Mouse (Mus musculus): ENCODE data around the gene Cyb5r3.

Cyb5r3 gene

DNA sequence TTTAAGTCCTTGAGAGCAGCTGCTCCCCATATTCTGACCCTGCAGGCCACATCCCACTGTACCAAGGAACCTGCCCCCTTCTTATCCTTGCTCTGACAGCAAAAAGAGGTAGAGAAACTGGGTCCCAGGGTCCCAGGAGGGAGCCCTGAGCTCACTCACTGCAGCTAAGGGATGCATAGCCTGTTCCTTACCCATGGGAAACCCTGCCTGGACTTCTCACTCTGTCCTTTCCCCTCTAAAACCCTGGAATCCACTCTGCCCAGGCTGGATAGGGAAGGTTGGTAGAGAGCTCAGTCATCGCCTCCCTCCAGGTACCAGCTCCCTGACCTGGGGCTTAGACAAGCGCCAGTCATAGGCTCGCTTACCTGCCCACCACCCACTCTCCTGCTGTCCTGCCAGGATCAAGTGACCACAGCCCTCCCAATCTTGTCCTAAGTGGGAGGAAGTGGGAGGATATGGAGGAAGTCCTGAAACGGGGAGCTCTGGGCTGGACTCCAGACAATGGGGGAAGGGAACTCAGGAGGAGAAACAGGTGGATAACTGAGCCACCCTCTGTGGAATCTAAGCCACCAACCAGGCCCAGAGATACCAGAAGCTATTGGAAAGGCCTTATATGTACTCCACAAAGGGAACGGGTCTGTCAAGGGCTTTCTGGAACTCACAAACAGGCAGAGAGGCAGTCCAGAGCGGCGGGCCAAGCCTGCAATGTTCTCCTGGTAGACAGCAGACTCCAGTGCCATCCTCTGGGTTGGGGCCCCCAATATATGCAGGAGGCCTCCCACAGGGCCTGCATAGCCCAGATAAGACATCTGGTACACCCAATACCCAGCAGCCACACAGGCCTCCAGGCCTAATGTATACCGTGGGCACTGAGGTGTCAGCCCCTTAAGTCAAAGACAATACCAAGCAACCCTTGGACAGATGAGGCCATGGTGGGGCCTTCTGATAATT lies 2.3 kb downstream of the Cyb5r3 start:
- DNase-seq (ENCODE audit: extremely low read depth, low read depth, low spot score) = no peak

DNA sequence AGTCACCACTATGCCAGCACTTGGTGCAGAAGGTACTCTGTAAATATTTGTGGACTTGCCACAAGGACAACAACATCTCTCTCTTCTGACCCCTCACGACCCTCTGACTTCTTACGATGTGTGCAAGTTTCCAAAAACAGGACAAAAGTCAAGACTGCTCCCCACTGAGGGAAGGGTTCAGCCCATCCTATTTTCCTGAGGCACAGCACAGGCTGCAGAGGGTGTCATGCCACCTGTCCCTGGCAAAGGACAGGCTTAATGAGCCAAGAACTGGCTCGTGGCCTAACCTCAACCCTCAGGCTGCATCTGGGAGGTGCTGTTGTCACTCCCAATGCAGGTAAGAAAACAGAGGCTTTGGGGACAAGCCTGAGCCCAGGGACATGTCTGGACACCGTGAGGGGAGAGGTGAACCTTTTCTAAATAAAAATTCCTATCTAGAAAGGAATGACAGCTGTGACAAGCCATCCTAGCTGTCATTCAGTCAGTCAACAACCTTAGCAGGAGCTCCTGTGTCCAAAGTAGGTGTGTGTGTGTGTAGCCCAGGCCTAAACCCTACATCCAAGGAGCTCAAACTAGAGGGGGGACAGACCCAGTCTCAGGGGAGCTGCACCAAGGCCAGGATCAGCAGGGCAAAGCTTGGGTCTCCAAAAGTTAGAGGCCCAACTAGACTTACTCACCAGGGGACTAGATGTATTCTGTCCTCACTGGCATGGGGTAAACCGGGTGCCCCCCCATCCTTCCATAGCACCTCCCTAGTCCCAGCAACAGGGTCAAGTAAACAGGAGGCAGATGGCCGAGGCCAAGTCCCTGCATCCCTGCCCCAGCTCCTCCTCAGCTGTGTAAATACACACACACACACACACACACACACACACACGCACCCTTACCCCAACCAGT lies 3.3 kb downstream of the Cyb5r3 start:
- no peak for DNase-seq (ENCODE audit: extremely low read depth, low read depth, low spot score)

- no peak for DNase-seq (ENCODE audit: extremely low read depth, low read depth, low spot score)
These were observed 4.1 kb downstream of the Cyb5r3 start for GRCm38 (mm10) chr15:83168311-83168710.

- no peak for DNase-seq (ENCODE audit: extremely low read depth, low read depth, low spot score)
These were observed 4.8 kb downstream of the Cyb5r3 start for GRCm38 (mm10) chr15:83167550-83168065.

- no peak for DNase-seq (ENCODE audit: extremely low read depth, low read depth, low spot score)
These were observed 5.3 kb downstream of the Cyb5r3 start for GRCm38 (mm10) chr15:83167126-83167525.

- DNase-seq (ENCODE audit: extremely low read depth, low read depth, low spot score) = no peak
These were observed 5.8 kb downstream of the Cyb5r3 start for GRCm38 (mm10) chr15:83166642-83167041.

DNA sequence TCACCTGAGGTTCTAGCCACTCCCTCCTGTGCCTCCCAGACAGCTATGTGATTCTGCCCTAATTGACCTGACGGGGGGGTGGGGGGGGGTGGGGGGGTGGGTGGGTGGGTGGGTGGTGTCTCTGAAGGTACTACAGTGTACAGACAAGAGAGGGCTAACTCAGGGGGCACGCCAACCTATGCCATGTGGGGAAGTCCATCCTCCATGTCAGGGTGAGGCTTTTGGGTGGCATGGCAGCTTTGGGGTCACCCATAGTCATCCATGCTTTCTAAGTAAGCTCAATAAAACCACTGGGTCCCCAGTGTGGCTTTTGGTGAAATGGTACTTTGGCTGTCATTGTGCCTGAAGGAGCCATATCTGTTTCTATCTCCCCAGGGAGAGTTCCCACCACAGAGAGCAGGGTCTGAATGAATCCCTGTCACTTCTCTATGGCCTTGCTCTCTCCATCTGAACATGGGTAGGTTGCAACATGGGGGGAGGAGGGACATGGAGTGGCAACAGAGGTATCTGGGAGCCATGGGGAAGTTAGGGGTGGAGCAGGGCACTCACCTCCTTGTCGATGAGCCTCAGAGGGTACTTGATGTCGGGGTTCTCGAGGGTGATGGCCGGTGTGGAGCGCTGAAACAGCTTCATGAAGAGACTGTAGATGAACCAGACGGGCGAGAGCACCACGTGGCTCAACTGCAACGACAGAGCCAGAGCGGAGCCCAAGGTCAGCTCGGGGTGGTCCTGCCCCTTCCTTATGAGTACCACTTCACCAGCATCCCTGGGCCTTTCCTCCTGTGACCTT lies 6.7 kb downstream of the Cyb5r3 start:
- no peak for DNase-seq (ENCODE audit: extremely low read depth, low read depth, low spot score)

DNA sequence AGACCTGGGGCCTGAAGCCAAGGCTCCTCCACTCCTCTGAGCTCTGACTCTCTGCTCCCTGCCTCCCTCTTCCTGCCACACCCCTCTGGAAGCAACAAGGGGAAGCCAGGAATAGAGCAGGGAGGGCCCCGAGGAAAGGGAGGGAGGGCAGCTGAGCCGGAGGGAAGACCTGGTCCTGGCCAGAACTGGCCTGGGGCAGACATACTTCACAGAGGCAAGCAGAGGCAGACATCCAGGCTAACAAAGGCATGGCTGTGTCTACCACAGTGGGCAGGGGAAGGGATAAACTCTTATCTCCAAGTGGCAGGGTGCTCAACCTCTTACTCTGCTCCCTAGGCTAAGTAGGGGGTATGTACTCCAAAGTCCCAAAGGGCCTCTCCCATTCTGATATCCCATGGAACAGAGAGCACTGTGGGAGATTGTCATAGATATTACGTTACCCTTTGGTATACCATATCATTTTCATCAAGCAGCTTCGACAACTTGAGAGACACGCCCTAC lies 7.4 kb downstream of the Cyb5r3 start:
- DNase-seq (ENCODE audit: extremely low read depth, low read depth, low spot score) = no peak

DNA sequence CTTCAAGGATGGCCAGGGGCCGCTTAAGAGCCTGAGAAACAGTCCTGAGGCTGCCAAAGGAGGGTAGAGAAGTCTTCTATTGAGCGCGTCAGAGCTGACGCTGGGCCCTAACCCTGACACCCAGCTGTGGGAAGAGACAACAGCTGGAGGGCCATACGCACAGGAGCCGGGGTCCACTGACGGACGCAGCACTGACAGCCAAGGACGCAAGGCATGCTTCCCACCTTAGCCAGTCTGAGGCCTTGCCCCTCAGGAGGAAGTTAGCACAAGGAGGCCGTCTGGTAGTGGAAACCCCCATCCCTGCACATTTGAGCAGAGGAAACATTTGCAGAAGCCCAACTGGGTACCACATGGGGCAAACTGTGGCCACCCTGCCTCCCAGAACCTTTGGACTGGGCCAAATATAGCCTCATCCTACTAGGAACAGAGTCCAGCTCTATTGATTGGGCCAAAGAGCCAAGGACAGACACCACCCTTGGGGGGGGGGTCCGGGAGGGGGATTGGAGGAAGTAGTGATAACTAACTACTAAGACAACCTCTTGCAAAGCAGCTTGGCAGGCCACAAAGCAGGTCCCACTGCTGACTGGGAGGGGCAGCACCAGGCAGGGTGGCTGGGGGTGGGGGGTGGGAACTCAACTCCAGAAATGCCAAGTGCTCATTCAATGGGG lies 9.4 kb downstream of the Cyb5r3 start:
- DNase-seq (ENCODE audit: extremely low read depth, low read depth, low spot score) = no peak

- DNase-seq (ENCODE audit: extremely low read depth, low read depth, low spot score) = no peak
These were observed 10.4 kb downstream of the Cyb5r3 start for GRCm38 (mm10) chr15:83162001-83162400.

GRCm38 (mm10) chr15:83161062-83161748 lies 11.2 kb downstream of the Cyb5r3 start:
- no peak for DNase-seq (ENCODE audit: extremely low read depth, low read depth, low spot score)

GRCm38 (mm10) chr15:83160561-83160960 lies 11.8 kb downstream of the Cyb5r3 start:
- DNase-seq (ENCODE audit: extremely low read depth, low read depth, low spot score) = no peak

DNA sequence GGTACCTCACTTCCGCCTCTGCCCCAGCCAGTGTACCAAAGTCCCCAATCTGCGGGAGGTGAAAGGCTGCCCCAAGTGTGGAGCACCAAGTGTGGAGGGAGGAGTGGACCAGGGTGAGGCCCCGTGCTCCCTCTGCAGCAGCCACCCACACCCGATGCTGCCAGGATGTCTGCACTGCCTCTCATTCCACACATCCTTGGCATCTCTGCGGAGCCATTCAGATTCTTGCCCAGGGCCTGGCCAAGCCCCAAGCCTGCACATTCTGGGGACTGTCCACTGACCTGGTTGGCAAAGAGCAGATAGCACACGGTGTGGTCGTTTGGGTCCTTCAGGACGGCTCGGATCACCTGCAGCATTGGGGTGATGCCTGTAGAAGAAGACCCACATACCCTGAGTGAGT lies 12.6 kb downstream of the Cyb5r3 start:
- DNase-seq (ENCODE audit: extremely low read depth, low read depth, low spot score) = no peak

DNA sequence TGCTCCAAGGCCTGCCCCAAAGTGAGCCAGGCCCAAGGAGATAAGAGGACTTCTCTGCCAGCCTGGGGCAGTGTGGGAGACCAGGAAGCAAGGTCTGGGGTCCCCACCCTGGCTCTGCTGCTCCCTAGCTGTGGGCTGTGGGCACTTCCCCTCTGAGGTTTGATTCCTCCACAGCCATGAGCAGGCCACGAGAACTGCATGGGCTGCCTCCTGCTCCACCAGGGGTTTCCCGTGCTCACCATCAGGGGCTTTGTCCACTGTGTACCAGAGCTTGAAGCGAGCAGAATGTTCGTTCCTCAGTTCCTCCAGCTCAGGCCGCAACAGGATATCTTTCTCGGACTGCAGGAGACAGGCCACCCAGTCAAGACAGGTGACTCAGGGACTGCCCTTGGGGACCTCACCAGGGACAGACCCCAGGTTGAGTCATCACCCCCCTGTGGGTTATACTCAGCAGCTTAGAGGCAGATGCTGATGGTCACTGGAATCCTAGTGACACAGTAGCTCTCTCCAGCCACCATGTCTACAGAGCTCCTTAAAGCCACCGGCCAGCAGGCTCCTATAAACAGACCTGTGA lies 13.7 kb downstream of the Cyb5r3 start:
- no peak for DNase-seq (ENCODE audit: extremely low read depth, low read depth, low spot score)

DNA sequence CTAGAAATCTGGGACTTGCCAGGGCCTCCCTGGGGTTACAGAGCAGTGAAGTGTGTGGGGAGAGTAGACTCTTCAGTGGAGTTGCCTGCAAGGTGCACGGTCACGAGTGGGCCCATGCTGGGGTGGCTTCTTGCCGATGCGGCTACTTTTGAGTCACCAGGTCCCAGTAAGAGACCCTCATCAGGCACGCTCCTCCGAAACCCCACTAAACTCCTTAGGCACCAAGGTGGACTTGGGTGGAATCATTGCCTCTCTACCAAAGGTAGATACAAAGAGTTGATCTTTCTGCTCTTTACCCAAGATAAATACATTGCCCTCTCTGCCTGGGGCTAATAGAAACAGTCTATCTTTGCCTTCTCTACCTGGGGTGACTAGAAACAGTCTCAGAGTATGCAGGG lies 14.7 kb downstream of the Cyb5r3 start:
- no peak for DNase-seq (ENCODE audit: extremely low read depth, low read depth, low spot score)

DNA sequence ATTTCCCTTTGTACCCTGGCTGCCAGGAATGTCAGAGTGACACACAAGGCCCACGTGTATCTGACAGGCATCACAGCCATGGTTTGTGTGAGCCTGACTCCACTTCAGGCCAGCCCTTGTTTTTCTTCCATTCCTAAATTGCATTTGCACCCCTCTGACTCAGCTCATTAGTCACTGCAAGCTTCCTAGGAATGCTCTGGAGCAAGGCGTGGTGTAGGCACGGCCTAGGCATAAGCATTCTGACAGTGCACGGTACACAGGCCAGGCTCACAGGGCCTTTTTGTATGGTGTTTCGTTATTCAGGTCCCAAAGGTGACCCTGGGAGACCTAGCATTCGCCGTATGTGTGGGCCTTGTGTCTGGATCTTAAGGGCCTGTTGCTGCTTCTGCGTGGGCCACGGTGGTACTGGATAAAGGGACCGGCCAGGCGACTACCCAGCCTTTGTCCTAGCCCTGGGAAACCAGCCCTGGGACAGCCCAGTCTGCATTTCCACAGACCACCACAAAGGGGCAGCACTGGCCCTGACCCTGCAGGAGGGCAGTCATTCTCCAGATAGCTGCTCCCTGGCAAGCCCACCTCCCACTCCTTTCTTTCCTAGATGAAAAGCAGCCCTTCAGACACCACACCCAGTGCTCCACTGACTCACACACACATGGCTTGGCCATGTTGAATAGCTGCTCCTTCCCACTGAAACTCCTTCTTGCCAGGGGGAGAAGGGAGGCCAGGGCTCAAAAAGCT lies 15.3 kb downstream of the Cyb5r3 start:
- no peak for DNase-seq (ENCODE audit: extremely low read depth, low read depth, low spot score)

- no peak for DNase-seq (ENCODE audit: extremely low read depth, low read depth, low spot score)
These were observed 16.5 kb downstream of the Cyb5r3 start for GRCm38 (mm10) chr15:83155672-83156419.

DNA sequence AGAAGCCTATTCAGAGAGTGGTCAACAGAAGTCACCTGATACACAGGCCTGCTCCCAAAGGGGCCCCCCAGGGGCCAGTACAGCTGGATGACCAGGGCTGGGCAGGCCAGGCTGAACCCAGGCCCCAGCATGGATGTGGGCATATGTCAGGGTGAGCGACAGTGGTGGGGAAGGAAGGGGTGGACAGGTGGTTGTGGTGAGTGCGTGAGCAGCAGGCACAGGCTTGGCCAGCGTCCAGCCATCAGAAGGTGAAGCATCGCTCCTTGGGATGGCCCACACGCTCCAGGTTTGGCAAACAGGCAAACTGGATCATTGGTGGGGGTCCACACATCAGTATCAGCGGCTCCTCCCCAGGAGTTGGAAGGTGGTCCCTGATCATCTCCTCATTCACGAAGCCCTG lies 18.1 kb downstream of the Cyb5r3 start:
- DNase-seq (ENCODE audit: extremely low read depth, low read depth, low spot score) = no peak
